Mouse (Mus musculus) brain, embryonic 18.5 days (tissue): ENCODE measurements at regions not wholly inside any gene's neighbourhood (a gene's known extent, or its start where the extent isn't known, plus 50 kb on each side); places are given as distances from the start of the nearest gene placed in this dataset.
"Not testable (repeated sequence)": the region's sequence is repeated elsewhere in the genome, so short reads cannot be mapped to it uniquely, and the experiment has no call there.

ENCODE experiments used
- DNase-seq: peaks from one replicate; pipeline ENCODE4 v3.0.0-alpha.2; 2012; ENCODE audit warnings: low read depth, low spot score

DNA sequence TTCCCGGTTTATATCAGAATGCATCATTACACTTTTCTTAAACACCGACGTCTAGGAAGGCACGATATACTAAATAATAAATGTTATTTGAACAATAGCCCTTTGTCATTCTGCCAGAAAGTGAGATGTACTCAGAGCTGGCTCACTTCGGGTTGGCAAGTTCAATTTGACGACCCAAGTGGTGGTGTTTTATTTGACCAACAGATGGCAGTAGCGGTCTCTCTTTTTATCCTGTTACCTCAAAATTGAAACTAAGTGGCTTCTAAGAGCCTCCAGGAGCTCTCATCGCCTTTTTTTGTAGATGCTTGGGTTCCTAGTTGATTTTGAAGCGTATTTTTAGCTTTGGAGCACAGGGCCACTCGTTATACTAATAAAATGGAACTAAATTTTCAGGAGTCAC lies 66.7 kb upstream of the Chmp2b start:
- peak; percentile 54 for DNase-seq

DNA sequence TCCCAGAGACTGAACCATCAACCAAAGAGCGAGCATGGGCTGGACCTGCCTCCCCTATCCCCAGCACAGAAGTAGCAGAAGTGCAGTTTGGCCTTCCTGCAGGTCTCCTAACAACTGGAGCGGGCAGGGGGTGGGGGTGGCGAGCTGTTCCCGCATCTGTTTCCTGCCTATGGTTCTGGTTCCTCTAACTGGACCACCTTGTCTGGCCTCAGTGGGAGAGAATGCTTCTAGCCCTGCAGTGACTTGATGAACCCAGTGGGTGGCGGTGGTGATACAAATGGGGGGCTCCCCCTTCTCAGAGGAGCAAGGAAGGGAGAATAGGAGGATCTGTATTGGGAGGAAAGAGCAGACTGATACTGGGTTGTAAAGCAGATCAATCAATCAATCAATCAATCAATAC lies 69.2 kb upstream of the Chmp2b start:
- no peak for DNase-seq

DNA sequence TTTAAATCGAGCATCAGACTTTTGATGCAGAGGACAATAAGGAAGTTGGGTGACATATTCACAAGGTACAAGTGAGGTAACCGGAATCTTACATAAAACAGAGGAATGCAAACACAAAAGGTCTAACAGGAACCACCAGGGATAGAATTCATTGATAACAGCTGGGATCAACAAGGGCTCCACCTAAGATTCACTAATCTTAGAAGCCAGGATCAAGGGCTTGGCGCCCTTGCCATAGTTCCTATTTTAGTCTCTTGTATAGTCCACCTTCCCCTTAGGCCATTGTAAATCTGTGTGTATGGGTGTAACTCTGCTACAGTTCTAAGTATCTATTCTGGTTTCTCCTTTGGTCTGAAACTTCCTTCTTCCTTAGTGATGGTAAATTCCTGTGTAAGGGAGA lies 84.2 kb upstream of the Chmp2b start:
- DNase-seq, result not testable (repeated sequence)

DNA sequence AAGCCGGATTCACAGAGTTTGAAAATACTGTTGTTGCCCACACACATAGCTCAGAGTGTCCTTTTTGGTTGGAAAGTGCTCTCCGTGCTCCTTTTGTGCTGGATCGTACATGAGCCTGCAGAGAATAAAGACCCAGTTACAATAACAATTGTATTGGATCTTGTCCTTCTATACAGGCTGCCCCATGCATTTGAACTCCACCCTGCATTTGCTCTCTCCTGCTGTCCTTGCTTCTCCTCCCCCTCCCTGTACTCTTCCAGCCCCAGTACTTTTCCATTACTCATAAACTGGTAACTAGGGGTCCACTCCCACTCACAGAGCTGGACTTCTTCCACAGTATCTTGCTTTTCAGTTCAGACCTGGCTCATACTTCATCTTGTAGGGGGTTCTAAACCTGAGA lies 86.5 kb upstream of the Chmp2b start:
- no peak for DNase-seq

DNA sequence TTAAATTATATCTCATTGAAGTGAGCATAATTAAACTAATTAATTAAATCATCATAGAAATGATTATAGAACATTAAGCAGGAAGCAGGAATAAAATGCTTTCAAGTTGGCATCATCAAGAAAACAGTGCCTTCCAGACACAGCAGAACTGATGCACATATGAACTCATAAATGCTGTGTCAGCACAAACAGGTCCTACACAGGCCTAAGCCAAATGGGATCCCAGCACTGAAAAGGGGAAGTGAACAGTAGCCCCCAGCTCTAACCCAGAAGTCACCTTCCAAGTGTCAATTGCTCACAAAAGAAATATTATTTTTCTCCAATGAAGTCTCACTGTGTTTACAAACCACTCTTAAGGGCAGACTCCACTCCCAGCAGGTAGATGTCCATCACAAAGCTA lies 93.0 kb upstream of the Chmp2b start:
- no peak for DNase-seq

DNA sequence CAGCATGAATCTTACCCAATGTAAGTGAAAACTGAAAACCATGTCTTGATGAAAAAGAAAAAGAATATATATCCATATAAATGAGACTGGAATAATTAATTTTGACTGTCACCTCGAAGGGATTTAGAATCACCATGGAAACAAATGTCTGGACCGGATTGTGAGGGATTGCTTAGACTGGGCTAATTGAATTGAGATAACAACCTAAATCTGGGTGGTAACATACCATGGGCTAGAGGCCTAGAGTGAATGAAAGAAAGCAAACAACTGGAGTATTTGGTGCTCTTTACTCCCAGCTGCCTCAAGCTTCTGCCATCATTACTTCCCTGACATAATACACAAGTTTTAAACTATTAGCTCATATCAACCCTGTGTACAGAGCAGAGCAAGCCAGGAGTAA lies 95.3 kb upstream of the Chmp2b start:
- DNase-seq, result no peak

DNA sequence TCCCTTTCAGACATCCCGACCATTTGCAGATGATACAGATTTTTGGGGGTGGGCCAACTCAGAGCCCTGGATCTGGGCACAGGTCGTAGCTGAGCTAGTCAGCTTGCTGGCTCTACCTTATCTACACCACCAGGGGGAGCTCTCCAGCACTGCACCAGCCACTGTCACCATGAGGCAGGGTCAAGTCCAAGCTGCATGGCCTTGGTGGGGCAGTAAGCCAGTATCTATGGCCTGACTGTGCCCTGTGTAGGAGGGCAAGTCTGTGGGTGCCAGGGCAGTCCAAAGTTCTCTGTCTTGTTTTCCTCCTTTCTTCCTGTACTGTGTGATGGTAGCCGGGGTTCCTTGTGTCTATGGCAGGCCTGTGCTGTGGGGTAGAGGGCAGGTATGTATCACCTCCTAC lies 102.3 kb upstream of the Chmp2b start:
- DNase-seq, result no peak

DNA sequence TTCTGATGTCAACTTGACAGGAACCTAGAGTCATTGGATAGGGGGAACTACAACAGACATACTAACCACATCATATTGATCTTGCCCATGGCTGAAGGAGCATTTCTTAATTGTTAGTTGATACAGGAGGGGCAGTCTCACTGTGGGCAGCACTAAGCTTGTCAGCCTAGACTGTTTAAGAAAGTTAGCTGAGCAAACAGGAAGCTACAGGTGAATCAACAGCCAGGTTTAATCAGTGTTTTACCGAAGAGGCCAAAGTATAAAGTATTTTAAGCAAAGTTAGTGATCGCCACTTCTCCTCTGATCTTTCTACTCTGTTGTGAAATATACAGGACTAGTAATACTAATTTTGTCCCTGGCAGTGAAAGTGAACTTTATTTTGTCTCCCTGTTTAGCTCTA lies 109.6 kb upstream of the Chmp2b start:
- DNase-seq, result no peak

DNA sequence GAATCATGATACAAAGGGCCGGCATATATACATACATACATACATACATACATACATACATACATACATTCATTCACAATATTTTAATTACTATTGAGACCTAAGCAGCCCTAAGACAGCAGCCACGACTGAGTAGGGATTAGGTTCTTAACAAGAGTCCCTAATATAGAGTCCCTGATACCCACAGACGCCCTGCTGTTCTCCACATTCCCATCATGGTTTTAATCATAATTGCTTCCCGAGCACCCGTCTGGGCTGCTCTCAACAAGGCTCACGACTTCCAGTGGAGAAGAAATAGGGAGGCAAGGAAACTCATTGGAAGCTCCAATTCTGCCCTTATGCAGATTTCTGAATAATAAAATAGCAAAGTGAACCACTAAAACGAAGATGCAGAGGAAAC lies 120.6 kb upstream of the Chmp2b start:
- no peak for DNase-seq

DNA sequence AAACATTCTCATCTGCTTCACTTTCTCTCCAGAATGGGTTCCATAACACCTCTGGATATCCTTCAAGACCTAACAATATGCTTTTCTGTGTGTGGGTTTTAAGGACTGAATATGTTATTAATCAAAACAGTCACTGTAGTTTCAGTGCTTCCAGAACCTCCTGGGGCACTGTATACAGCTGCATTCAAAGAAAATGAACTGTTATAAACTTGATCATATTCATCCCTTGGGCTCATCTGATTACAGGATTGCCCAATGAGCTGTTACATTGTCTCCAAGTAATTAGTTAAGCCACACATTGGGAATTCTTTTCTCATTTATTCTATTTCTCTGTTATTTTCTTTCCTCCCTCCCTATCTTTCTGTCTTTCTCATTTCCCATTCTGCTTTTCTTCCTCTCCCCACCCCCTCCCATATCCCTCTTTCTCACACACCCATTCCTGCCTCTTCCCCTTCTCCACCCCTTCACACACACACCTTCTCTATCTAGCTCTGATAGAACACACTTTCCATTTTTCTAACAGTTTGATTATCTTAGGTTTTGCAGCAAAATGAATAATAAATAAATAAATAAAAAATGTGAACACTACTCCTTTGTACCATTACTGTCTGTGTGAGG lies 121.3 kb upstream of the Chmp2b start:
- no peak for DNase-seq

DNA sequence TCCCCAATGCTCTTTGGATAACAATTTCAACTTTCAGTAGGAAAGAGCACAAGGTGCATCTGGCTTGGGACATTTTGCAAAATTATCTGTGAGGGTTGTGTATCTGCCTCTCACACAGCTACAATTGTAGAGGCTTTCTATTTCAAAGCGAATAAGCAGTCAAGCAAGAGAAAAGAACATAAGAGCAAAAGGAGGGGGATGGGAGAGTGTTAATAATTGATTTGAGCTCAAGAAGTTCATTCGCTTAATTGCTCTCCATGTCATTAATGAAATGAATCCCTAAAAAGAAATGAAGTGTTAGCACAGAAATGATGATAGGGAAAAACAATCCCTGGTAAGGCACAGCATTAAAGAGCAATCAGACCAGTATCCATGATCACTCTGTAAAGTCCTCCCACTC lies 121.4 kb upstream of the Vgll3 start:
- DNase-seq, result no peak

DNA sequence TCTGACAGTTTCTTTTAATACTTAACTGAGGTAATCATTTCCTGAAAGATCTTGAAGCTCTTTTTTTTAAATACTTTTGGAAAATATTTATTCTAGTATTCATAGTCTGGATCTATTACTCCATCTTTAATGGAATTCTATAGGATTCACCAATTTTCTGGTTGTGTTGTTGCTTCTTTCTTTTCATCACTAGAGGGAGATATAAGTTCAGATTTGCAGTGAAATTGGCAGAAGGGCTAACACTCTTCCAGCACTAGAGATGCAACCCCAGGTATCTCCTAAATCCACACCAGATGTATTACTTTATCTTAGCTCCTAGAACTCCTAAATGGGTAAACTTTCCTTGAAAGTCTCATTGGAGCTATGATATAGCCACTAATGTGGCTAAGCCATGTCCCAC lies 99.4 kb upstream of the Vgll3 start:
- no peak for DNase-seq

DNA sequence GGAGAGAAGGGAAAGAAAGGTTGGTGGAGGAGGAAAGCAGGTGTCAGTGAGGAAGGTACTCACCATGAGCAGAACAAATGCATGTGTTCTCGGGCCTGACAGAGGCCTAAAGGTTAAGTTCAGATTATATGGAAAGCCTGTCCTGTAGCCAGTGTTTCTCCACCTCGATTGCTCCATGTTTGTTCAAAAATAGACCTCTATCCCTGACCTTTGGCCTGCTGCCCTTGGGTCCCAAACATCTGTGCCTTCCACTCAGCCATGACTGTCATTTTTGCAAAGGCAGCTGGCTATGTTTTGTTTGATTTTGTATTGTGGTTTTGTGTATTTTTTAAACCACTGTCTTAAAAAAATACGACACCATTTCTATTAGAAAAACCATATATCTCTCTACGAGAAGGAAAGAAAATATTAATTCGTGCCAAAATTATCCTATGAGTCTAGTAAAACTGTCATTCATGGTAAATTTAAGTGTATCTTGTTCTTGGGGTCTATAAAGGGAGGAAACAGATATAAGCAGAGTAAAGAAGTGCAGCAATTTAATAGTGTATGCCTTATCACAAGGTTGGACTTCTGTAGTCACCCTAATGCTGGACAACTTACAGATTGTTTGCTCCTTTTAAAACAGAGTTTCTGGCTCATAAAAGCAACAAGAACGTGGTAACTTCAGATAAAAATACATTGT lies 96.1 kb upstream of the Vgll3 start:
- no peak for DNase-seq

DNA sequence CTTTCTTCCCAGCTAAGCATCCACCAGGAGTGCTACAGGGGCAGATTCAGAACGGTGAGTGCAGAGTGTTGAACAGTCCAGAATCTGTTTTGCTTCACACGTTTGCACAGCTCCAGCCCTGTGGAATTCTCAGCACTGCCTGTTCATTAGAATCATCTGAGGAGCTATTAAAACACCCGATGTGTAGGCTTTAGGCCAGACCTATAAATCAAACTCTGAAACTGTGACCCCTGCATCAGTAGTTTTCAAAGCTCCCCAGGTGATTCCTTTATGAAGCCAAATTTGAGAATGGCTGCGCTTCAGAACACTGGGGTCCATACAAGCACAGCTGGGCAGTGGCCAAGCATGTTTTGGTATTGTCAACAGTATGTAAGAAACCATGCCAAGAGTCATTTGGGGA lies 94.1 kb upstream of the Vgll3 start:
- DNase-seq, result no peak

DNA sequence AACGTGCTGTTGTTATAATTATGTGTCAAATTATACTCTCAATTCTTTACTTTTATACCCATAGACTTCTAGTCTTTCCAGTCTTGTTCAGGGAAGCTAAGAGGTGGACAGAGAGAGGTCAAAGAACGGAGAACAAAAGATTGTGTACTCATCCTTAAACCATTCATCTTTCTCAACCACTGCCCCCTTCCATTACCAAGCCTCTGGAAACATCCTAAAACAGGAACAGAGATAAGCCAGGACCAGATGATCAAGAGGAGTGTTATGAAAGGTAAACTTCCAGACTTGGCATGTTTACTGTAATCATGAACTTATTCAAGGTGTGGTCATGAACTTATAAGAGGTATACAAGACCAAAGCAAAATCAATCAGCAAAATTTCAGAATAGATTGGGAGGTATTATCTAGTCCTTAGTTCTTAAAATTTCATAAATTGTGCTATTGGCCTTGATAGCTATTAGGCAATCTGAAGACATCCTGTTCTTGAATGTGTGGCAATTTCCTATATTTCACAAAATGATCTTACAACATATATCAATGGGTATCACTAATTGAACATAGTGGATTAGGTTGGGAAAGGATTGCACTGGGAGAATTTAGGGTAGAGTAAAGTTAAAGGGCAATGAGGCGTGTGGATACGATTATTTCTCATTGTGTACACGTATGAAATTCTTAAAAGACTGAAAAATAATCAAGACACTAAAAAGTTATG lies 89.3 kb upstream of the Vgll3 start:
- no peak for DNase-seq

DNA sequence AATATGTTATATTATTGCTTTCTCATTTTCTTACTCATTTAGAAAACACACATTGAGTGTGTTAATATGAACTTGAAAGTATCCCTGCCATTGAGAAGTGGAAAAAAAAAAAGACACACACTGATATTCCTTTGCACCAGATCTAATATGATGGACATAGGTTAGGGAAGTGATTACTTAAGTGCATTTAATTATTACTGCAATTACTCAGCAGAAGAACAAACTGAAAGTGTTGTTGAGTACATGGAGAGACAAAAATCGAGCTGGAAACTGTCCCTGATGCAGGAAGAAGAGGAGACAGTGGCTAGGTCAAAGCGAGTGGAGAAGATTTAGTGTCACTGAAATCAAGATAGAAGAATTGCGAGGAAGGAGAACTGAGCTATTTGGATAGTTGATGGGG lies 88.8 kb upstream of the Vgll3 start:
- DNase-seq, result no peak

DNA sequence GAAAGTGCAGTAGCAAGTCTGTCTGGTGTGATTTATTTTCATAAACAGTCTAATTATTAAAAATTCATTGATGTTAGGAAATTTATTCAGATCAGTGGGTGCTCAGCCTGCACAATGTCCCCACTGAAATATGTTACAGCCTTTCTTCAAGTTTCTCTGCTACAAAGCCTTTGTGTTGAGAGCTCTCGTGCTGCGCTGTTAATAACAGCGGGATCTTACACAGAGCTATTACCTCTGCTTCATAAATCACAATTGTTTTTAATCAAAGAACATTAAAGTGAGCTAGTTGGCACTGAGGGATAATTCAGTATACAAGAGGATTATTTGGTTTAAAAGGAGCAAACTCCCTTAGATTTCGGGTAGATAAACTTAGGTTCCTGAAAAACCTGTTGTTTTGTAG lies 85.7 kb upstream of the Vgll3 start:
- no peak for DNase-seq

DNA sequence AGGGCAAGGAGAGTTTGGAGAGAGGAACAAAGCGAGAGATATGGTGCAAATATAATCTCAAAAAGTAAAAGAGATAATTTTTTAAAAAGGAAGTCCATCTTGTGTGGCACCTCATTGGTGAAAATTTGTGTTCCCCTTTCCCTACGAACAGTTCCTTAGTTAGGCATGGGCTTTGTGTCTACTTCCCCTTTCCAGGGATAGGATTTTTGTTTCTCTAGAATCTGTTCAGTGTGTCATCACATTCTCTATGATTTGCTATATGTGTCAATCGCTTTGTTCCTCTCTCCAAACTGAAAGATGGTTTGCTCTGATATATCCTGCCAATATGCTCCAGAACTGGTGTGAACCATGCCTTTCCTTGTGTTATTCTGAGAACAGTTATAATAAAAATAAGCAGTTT lies 75.4 kb upstream of the Vgll3 start:
- DNase-seq, result no peak

DNA sequence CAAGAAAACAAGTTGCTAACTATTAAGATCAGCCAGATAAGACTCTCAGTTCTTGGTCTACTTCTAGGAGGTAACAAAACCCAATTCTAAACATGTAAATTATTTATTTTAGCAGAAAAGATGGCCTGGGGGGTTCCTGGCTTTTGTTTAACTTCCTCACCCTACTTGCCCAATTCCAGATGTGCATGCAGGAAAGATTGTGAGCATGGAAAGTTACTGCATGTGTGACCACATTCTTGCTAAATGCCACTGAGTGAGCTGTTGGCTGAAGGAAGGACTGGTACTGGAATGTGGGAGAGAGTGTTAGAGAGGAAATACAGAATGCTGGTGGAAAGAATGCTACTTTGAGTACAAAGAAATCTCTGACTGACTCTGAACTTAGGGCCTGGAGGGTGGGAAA lies 72.1 kb upstream of the Vgll3 start:
- DNase-seq, result no peak

DNA sequence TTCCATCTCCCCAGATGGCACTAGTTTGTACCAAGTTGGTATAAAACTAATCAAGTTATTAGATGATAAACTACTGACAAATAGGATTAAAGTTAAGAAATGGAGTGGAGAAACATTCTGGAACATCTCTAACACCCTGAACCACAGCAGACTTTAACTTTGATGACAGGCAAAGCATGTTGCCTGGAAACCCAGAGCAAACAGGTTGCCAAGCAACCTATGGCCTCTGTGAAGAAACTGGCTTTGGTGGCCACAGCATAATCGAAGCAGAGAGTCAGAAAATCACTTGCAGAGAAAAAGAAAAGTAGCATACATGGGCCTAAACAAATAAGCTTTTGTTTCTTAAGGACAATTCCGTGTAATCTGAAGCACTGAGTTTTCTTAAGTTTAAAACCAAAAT lies 59.4 kb upstream of the Vgll3 start:
- no peak for DNase-seq
